25 mouse cellular contexts compared by ENCODE assay signal in genomic region chr16:9767946-9768345, GRCm38 (mm10).
DNase-seq lines count a peak whose midpoint lies in the region; ATAC-seq and TF ChIP-seq lines count a peak whose summit lies in the region.
"Had no signal": no experiment of that assay in that cellular context is flagged by ENCODE, and none has a peak within 500 bp of the region (broad histone marks: within the 10 kb centered on the region; RNA-seq: fewer than 3 reads in every experiment).

No protein-coding gene starts in this region.

- H3K36me3 ChIP-seq in forebrain, embryonic 15.5 days, result no peaks in the 10 kb centered on the region
- H3K36me3 ChIP-seq in forebrain, embryonic 11.5 days (ENCODE audit: control insufficient read depth, insufficient read depth, low read length), result no peaks in the 10 kb centered on the region
- no peaks in the 10 kb centered on the region for H3K36me3 ChIP-seq in hindbrain, embryonic 16.5 days (ENCODE audit: control insufficient read depth, insufficient read depth, low read length)
- no peaks in the 10 kb centered on the region for H3K36me3 ChIP-seq in hindbrain, embryonic 11.5 days (ENCODE audit: control insufficient read depth, insufficient read depth, low read length)
- H3K36me3 ChIP-seq in lung, embryonic 14.5 days (ENCODE audit: insufficient read depth), result no peaks in the 10 kb centered on the region
- H3K36me3 ChIP-seq in forebrain, postnatal 0 days (ENCODE audit: insufficient read depth), result no peaks in the 10 kb centered on the region
- H3K36me3 ChIP-seq in kidney, embryonic 16.5 days (ENCODE audit: insufficient read depth, low read length), result no peaks in the 10 kb centered on the region
- H3K36me3 ChIP-seq: embryonic facial prominence, embryonic 12.5 days; kidney, embryonic 15.5 days; limb, embryonic 13.5 days had no signal

- no peaks in the 10 kb centered on the region for H3K27me3 ChIP-seq in forebrain, embryonic 15.5 days
- H3K27me3 ChIP-seq in forebrain, embryonic 11.5 days (ENCODE audit: control insufficient read depth, insufficient read depth, low read length), result no peaks in the 10 kb centered on the region
- no peaks in the 10 kb centered on the region for H3K27me3 ChIP-seq in hindbrain, embryonic 16.5 days (replicated peaks; ENCODE audit: control insufficient read depth, insufficient read depth, low read length)
- no peaks in the 10 kb centered on the region for H3K27me3 ChIP-seq in hindbrain, embryonic 11.5 days (ENCODE audit: control insufficient read depth, insufficient read depth, low read length)
- no peaks in the 10 kb centered on the region for H3K27me3 ChIP-seq in lung, embryonic 14.5 days (ENCODE audit: insufficient read depth, low read length)
- H3K27me3 ChIP-seq in forebrain, postnatal 0 days (ENCODE audit: insufficient read depth, low read length), result no peaks in the 10 kb centered on the region
- H3K27me3 ChIP-seq in kidney, embryonic 16.5 days (ENCODE audit: insufficient read depth, low read length), result no peaks in the 10 kb centered on the region
- H3K27me3 ChIP-seq: embryonic facial prominence, embryonic 12.5 days; kidney, embryonic 15.5 days; limb, embryonic 13.5 days had no signal

- WGBS in forebrain, embryonic 15.5 days, result 58% methylated on average over 3 of the region's 3 CpGs
- 89% methylated on average over 3 of the region's 3 CpGs for WGBS in forebrain, embryonic 11.5 days
- 68% methylated on average over 3 of the region's 3 CpGs for WGBS in hindbrain, embryonic 16.5 days
- 91% methylated on average over 3 of the region's 3 CpGs for WGBS in hindbrain, embryonic 11.5 days
- WGBS in lung, embryonic 14.5 days, result 80% methylated on average over 3 of the region's 3 CpGs
- 38% methylated on average over 3 of the region's 3 CpGs for WGBS in forebrain, postnatal 0 days
- 85% methylated on average over 3 of the region's 3 CpGs for WGBS in kidney, embryonic 16.5 days

- peaks cover 6% of the 10 kb centered on the region; the same call in 1 of the 2 replicates for H3K4me1 ChIP-seq in forebrain, embryonic 15.5 days
- no peaks in the 10 kb centered on the region for H3K4me1 ChIP-seq in forebrain, embryonic 11.5 days (replicated peaks; ENCODE audit: control insufficient read depth, insufficient read depth, low read length)
- no peaks in the 10 kb centered on the region for H3K4me1 ChIP-seq in hindbrain, embryonic 16.5 days (ENCODE audit: control insufficient read depth, insufficient read depth, low read depth, low read length)
- H3K4me1 ChIP-seq in hindbrain, embryonic 11.5 days (replicated peaks; ENCODE audit: control insufficient read depth, insufficient read depth, low read length), result no peaks in the 10 kb centered on the region
- H3K4me1 ChIP-seq in lung, embryonic 14.5 days (ENCODE audit: insufficient read depth), result no peaks in the 10 kb centered on the region
- H3K4me1 ChIP-seq in forebrain, postnatal 0 days (ENCODE audit: insufficient read depth), result no peaks in the 10 kb centered on the region
- H3K4me1 ChIP-seq in kidney, embryonic 16.5 days (ENCODE audit: insufficient read depth, low read length), result no peaks in the 10 kb centered on the region
- H3K4me1 ChIP-seq: embryonic facial prominence, embryonic 12.5 days; kidney, embryonic 15.5 days; limb, embryonic 13.5 days had no signal

- no peak for TF ChIP-seq CTCF in lung, embryonic 14.5 days (IDR thresholded peaks at IDR 0.05; ENCODE audit: low read depth)
- no peak for TF ChIP-seq CTCF in forebrain, postnatal 0 days (IDR thresholded peaks at IDR 0.05; ENCODE audit: low read depth)

- no peak overlapping the region for H3K4me2 ChIP-seq in forebrain, embryonic 15.5 days (replicated peaks)
- no peak overlapping the region for H3K4me2 ChIP-seq in forebrain, embryonic 11.5 days (ENCODE audit: low read depth, low read length, severe bottlenecking)
- no peak overlapping the region for H3K4me2 ChIP-seq in hindbrain, embryonic 16.5 days (ENCODE audit: low read length)
- no peak overlapping the region for H3K4me2 ChIP-seq in hindbrain, embryonic 11.5 days (replicated peaks; ENCODE audit: low read depth, low read length)
- H3K4me2 ChIP-seq in lung, embryonic 14.5 days, result no peak overlapping the region
- H3K4me2 ChIP-seq in forebrain, postnatal 0 days (ENCODE audit: low read depth), result no peak overlapping the region
- H3K4me2 ChIP-seq in kidney, embryonic 16.5 days (replicated peaks; ENCODE audit: low read depth, low read length), result no peak overlapping the region
- H3K4me2 ChIP-seq: embryonic facial prominence, embryonic 12.5 days; heart, embryonic 11.5 days; kidney, embryonic 15.5 days; limb, embryonic 13.5 days; liver, embryonic 11.5 days; midbrain, embryonic 11.5 days had no signal

- H3K4me3 ChIP-seq in forebrain, embryonic 15.5 days, result no peak overlapping the region
- no peak overlapping the region for H3K4me3 ChIP-seq in forebrain, embryonic 11.5 days (ENCODE audit: low read depth, low read length)
- no peak overlapping the region for H3K4me3 ChIP-seq in hindbrain, embryonic 16.5 days (ENCODE audit: low read length)
- H3K4me3 ChIP-seq in hindbrain, embryonic 11.5 days (ENCODE audit: low read depth, low read length), result no peak overlapping the region
- H3K4me3 ChIP-seq in lung, embryonic 14.5 days (ENCODE audit: low read depth, low read length), result no peak overlapping the region
- no peak overlapping the region for H3K4me3 ChIP-seq in forebrain, postnatal 0 days (ENCODE audit: low read depth, low read length)
- no peak overlapping the region for H3K4me3 ChIP-seq in kidney, embryonic 16.5 days (ENCODE audit: low read length)
- H3K4me3 ChIP-seq: embryonic facial prominence, embryonic 12.5 days; kidney, embryonic 15.5 days; limb, embryonic 13.5 days had no signal

- no peak for DNase-seq in forebrain, embryonic 11.5 days (ENCODE audit: low spot score)
- DNase-seq in hindbrain, embryonic 11.5 days (ENCODE audit: low spot score), result no peak
- no peak for DNase-seq in lung, embryonic 14.5 days
- no peak for DNase-seq in lung, postnatal 10 days
- DNase-seq in forebrain, postnatal 0 days, result no peak
- DNase-seq: adrenal gland, postnatal 25 days; B cell, adult 2 months; embryo, embryonic 11 days; gastrocnemius, postnatal 25 days; heart, adult 18-20 months; kidney, adult 18-20 months; kidney, postnatal 36 days; spleen, adult 18-20 months; thymus, postnatal 14 days had no signal

- peak; percentile 62 for ATAC-seq in forebrain, embryonic 15.5 days (replicated peaks)
- no peak for ATAC-seq in forebrain, embryonic 11.5 days (replicated peaks; ENCODE audit: low FRiP score)
- ATAC-seq in hindbrain, embryonic 16.5 days, result peak; percentile 58
- no peak for ATAC-seq in hindbrain, embryonic 11.5 days (ENCODE audit: low FRiP score)
- peak; percentile 17; the same call in 1 of the 2 replicates for ATAC-seq in lung, embryonic 14.5 days (ENCODE audit: insufficient read depth)
- peak; percentile 14; the same call in 1 of the 2 replicates for ATAC-seq in forebrain, postnatal 0 days
- no peak for ATAC-seq in kidney, embryonic 16.5 days (ENCODE audit: low FRiP score, low TSS enrichment)
- ATAC-seq: lung, postnatal 0 days; midbrain, embryonic 16.5 days had no signal

- peak overlapping the region; percentile 53 for H3K27ac ChIP-seq in forebrain, embryonic 15.5 days (replicated peaks)
- H3K27ac ChIP-seq in forebrain, embryonic 11.5 days (ENCODE audit: low read depth, low read length), result no peak overlapping the region
- no peak overlapping the region for H3K27ac ChIP-seq in hindbrain, embryonic 16.5 days (ENCODE audit: low read depth, low read length)
- no peak overlapping the region for H3K27ac ChIP-seq in hindbrain, embryonic 11.5 days (ENCODE audit: low read depth, low read length)
- no peak overlapping the region for H3K27ac ChIP-seq in lung, embryonic 14.5 days (ENCODE audit: low read depth)
- peak overlapping the region; percentile 64 for H3K27ac ChIP-seq in forebrain, postnatal 0 days (ENCODE audit: low read depth, low read length)
- H3K27ac ChIP-seq in kidney, embryonic 16.5 days (ENCODE audit: low read length), result no peak overlapping the region
- H3K27ac ChIP-seq: embryonic facial prominence, embryonic 12.5 days; kidney, embryonic 15.5 days; limb, embryonic 13.5 days had no signal

- H3K9ac ChIP-seq in forebrain, embryonic 15.5 days (replicated peaks), result no peak overlapping the region
- no peak overlapping the region for H3K9ac ChIP-seq in forebrain, embryonic 11.5 days (ENCODE audit: low read length)
- H3K9ac ChIP-seq in hindbrain, embryonic 16.5 days (ENCODE audit: low read depth, low read length), result no peak overlapping the region
- H3K9ac ChIP-seq in hindbrain, embryonic 11.5 days (ENCODE audit: low read depth, low read length), result no peak overlapping the region
- no peak overlapping the region for H3K9ac ChIP-seq in lung, embryonic 14.5 days
- H3K9ac ChIP-seq in forebrain, postnatal 0 days, result no peak overlapping the region
- H3K9ac ChIP-seq in kidney, embryonic 16.5 days (replicated peaks; ENCODE audit: low read length), result no peak overlapping the region
- H3K9ac ChIP-seq: embryonic facial prominence, embryonic 12.5 days; kidney, embryonic 15.5 days; limb, embryonic 13.5 days had no signal

- H3K9me3 ChIP-seq in forebrain, embryonic 15.5 days, result no peaks in the 10 kb centered on the region
- H3K9me3 ChIP-seq in forebrain, embryonic 11.5 days (ENCODE audit: control insufficient read depth, low read length), result no peaks in the 10 kb centered on the region
- no peaks in the 10 kb centered on the region for H3K9me3 ChIP-seq in hindbrain, embryonic 16.5 days (ENCODE audit: control insufficient read depth, low read length)
- H3K9me3 ChIP-seq in hindbrain, embryonic 11.5 days (ENCODE audit: control insufficient read depth, low read length), result no peaks in the 10 kb centered on the region
- no peaks in the 10 kb centered on the region for H3K9me3 ChIP-seq in lung, embryonic 14.5 days (ENCODE audit: low read depth, low read length)
- no peaks in the 10 kb centered on the region for H3K9me3 ChIP-seq in forebrain, postnatal 0 days (ENCODE audit: low read length)
- no peaks in the 10 kb centered on the region for H3K9me3 ChIP-seq in kidney, embryonic 16.5 days (ENCODE audit: low read length)
- H3K9me3 ChIP-seq: embryonic facial prominence, embryonic 12.5 days; kidney, embryonic 15.5 days; limb, embryonic 13.5 days had no signal

Comparison
In these comparisons a context has a peak if more than half of its experiments do, and no peak if none do; other contexts are left out.
1. ATAC-seq: peak in forebrain, embryonic 15.5 days (single experiment), hindbrain, embryonic 16.5 days (single experiment), lung, embryonic 14.5 days (single experiment) and forebrain, postnatal 0 days (single experiment); none in forebrain, embryonic 11.5 days (single experiment), hindbrain, embryonic 11.5 days (single experiment) and kidney, embryonic 16.5 days (single experiment).
2. H3K27ac ChIP-seq: peak in forebrain, embryonic 15.5 days (single experiment) and forebrain, postnatal 0 days (single experiment); none in forebrain, embryonic 11.5 days (single experiment), hindbrain, embryonic 16.5 days (single experiment), hindbrain, embryonic 11.5 days (single experiment), lung, embryonic 14.5 days (single experiment) and kidney, embryonic 16.5 days (single experiment).